Mouse (Mus musculus): ENCODE results near the gene Gpr37l1.

DNA sequence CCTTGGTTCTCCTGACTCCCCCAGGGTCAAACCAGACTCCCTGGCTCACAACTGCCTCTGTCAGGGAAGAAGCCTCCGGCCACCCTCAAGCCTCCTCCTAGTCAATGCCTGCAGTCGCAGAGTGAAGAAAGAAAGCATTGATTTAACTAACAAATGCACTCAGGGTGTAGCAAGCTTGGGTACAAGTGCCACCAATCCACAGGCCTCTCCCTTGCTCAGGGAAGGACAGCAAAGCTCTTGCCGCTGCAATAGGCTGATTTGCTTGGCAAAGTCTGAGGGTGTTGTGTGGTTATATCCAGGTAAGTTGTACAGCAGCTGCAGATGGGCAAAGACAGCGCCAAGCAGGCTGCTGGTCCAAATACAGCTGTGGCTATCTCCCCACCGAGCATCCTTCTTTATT is 30.9 kb upstream of the Gpr37l1 start:
- no peak for TF ChIP-seq EP300 (IDR thresholded peaks at IDR 0.05; ENCODE audit: low read length)
- no peak for TF ChIP-seq SMC3 (IDR thresholded peaks at IDR 0.05; ENCODE audit: low read depth, low read length)

All from CH12.LX (cell line).